Mouse (Mus musculus) cerebellum, adult 8-10 months (tissue): Measurements from ENCODE around the gene Cxcr3.
A peak's percentile ranks its signal among the peaks of the same experiment; 100 is the strongest.

Source experiments
- DNase-seq: peaks from one replicate; pipeline ENCODE4 v3.0.0; 2022

Gene Cxcr3

DNA sequence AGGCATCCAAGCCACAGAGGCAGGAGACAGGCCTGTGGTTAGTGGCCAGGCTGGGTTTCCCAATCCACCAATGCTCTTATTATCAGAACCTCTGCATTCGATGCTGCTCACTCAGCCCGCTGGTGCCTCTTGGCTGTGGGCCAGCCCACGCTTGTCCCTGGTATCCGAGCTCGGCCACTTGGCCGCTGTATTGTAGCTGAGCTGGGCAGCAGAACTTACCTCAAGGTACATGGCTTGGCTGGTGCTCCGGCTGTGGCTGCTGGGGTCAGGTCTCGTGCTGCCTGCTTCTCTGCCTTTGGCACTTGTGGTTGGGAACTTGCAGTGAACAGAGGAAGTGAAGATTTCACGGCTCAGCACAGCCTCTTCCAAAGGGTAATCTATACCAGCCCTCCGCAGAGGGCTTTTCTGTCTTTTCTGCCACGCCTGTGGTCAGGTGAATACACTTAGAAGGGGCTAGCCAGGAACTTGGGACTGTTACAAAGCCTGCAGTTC lies at the start of gene Cxcr3:
TSS of gene Cxcr3 (minus strand) at position 442 of the 492 bp plus-strand sequence.
- peak; percentile 5 for DNase-seq

DNA sequence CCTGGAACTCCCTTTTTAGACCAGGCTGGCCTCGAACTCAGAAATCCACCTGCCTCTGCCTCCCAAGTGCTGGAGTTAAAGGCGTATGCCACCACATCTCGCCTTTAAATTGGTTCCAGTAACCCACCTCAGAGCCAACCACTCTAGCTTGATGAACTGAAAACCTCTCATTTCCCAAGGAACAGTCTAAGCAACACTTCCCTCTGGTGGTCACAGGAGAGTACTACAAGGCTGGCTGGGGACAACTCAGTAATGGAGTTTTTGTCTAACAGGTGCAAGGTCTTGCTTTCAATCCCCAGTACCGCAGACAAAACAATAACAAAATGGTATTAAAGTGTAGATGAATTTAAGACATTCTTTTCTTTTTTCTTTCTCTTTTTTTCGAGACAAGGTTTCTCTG lies 38.0 kb upstream of the Cxcr3 start:
- DNase-seq: peak; percentile 25

DNA sequence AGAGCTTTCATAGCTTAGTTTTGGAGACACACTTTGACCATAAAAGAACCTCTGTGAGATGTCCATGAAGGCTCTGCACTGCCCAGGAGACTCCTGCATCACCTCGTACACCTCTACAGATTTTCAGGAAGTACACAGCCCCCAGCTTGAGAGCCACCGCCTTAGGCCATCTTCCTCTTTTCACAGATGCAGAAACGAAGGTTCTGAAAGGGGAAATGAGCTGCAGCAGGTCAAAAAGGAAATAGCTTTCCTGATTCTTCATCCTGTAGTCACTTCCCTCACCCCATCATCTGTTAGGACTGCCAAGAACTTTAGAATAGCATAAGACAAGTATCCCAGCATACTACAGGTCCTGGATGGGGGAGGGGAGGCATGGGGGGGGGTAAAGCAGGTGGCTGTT lies 36.2 kb upstream of the Cxcr3 start:
- no peak for DNase-seq

DNA sequence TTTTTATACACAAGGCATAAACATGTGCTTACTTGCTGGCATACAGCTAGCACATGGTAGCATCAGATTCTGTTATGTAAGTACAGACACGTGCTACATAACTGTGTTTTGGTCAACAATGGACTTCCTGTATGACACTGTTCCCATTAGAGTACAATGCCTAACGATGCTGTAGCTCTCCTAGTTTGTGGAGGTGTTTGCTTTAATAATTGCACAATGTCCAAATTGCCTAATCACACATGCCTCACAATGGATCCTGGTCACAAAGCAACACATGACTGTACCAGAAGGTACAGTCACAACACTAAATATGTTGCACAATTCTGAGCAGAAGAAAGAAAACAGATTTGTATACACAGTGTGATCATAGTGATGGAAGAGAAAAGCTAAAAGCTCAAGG lies 35.4 kb upstream of the Cxcr3 start:
- DNase-seq: no peak

DNA sequence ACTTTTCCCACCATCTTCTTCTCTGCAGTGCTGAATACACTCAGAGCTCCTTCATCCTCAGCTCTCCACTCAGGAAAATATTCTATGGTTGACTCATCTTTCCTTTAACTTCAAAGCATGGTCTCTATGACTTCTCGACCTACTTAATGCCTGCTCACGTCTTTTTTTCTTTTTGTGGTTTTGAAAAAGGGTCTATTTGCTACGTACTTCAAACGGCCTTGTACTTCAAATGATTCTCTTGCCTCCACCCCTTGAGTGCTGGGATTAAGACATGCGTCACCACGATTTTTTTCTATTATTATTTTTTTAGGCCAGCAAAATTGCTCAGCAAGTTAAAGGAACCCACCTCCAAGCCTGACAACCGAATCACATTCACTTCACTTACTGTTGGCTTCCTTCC lies 33.2 kb upstream of the Cxcr3 start:
- no peak for DNase-seq

DNA sequence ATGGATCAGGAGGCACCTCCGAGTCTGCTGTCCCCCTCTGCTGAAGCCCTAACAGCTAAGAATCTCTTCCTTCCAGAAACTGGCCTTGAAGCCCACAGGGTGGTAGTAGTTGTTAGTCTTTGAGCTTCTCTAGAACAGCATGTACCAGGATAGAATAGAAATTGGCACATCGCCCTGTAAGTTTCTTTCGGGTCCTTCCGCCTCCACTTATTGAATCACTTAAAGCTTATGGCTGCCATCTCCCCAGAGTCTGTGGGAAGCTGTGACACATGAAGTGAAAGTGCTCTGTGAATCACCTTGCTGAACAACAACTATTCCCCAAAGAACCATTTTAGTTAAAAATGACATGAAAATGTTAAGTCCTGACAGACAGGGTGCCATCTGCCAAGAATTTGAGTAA lies 31.0 kb upstream of the Cxcr3 start:
- DNase-seq: no peak

DNA sequence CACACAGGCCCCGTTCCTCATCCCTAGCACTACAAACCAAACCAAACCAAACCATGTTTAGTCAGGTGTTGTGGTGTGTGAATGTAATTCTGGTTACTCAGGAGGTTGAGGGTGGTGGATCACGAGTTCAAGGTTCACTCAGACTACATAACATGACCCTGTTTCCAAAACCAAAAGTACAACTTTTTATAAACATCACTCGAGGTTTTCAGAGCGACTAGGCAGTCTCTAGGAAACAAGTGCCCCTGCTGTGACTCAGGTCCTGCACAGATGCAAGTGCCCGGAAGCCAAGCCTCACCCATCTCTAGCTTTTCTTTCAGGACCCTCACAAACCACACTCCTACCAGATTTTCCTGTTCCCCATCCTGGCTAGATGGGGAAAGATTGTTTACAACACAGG lies 30.6 kb upstream of the Cxcr3 start:
- no peak for DNase-seq

DNA sequence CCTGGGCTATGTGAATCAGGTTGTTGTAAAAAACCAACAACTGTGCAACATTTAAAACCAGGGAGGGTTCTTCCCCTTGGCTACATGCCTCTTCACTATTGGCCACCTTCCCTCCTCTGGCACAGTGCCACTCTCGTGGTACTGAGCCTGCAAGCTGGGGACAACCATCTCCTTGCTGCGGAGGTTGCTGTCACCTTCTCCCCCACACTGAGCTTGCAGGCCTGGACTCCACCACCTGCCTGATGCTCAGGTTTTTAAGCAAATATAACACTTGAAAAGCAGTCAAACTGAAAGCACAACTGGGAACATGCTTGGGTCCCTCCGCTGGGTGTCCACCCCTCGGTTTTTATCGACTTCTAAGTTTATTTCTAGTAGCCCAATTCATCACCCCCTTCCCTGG lies 20.4 kb upstream of the Cxcr3 start:
- no peak for DNase-seq

DNA sequence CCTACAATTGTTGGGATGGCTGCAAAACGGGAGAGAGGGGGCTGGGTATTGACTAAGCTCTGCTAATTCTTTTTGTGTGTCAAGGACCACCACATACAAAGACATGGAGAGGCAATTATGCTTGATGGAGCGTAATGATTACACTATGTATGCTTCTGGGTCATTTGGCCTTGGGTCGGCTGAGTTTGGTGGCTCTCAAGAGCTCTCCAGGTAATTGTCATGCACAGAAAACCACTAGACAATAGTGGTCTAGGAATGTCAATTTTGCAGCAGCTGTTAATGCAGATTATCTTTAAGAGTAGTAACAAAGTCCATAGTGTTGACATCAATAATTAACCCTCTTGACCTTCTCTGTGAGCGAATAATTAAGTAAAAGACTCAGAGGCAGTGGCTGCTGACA lies 16.1 kb upstream of the Cxcr3 start:
- no peak for DNase-seq

DNA sequence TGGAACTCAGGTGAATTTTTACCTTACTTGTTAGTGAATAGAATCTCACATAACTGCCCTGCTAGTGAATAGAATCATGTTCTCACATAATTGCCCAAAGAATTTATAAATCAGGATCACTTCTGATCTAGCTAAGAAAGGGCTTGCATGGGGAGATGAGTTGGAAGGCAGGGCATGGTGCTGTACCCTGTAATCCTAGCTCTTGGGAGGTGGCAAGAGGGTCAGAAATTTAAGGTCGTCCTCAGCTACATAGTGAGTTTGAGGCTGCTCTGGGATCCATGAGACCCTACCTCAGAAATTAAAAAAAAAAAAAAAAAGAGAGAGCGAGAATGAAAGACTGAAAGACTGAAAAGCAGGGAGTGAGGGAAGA lies 7.0 kb upstream of the Cxcr3 start:
- DNase-seq: no peak

DNA sequence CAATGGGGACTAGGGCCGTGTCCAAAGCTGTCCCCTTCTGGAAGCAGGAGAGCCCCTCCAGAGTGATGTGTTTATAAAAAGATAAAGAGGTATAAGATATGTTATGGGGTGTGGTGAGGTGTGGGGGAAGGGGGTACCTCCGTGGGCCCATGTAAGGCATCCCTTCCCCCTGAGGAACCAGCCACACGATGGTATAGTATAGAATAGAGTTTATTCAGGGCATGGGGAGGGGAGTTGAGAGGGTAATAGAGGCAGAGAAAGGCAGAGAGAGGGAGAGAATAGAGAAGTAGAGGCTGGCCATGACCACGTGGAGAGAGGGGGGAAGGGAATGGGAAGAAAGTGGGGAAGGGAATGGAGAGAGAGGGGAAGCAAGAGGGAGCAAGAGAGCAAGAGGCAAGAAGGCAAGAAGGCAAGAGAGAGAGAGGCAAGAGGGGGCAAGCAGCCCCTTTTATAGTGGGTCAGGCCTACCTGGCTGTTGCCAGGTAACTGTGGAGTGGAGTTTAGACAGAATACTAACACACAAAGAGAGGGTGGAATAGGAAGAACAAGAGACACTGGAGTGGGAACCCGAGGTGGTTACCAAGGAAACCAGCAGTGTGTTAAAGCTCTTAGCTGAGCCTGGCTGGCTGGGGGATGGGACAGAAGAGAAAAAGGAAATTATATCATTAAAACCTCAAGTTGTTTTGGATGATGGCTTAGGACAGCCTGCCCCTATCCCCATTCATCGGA lies 6.4 kb upstream of the Cxcr3 start:
- DNase-seq: no peak

DNA sequence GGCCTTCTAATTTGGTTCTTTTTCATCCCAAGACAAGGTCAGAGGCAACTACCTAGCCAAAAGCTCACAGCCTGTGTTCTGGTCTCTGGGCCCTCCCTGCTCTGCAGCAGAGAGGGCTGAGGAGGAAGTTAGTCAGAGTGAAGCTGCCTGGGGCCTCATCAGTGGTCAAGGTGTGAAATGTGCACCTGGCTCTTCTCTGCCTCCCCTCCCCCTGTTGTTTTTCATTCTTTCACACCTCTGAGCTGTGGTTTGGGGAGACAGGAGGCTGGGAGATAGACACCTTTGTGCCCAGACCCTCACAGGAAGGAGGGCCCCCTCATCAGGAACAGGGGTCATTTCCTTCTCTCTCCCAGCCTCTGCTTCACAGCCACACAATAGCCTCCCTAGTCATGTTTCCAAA lies 3.1 kb upstream of the Cxcr3 start:
- no peak for DNase-seq

DNA sequence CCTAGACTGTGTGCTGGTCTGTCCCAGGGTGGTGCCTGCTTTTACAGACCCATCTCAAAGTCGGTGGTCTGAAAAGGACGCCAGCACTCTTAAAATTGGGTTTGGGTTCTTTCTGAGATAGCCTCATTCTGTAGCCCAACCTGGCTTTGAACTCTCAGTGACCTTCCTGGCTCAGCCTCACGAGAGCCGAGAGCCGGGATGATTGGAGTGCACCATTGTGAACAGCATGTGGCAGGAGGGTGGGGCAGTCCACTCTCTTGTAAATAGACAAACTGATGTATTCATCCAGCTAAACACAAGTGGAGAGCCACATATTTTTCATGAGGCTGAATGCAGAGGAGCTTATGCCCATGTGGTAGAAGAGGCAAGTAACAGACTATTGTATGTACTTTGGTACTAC lies 912 bp upstream of the Cxcr3 start:
- no peak for DNase-seq

DNA sequence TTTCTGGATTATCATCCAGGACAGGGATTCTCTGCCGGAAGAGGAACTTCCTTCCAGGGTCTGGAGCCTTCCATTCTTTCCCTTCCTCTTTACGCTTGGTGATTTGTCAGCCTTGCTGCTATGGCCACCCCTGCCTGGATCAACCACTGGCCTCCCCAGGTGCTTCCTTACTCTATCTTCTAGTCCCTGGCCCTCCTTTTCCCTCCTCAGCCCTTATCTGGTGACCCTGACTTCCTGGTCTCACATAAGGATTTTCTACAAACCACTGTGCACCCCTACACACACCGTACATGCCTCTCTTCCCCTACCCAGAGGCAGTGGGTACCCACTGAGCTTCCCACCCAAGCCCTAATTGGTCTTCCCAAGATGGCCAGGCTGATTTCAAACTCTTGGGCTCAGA lies 781 bp downstream of the Cxcr3 start:
- no peak for DNase-seq

DNA sequence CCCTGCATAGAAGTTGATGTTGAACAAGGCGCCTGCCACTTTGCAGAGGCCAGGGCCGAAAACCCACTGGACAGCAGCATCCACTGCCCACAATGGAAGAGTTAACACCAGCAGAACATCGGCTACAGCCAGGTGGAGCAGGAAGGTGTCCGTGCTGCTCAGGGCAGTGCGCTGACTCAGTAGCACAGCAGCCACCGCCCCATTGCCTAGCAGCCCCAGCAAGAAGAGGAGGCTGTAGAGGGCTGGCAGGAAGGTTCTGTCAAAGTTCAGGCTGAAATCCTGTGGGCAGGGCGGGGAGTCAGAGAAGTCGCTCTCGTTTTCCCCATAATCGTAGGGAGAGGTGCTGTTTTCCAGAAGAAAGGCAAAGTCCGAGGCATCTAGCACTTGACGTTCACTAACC lies 1.4 kb downstream of the Cxcr3 start:
- no peak for DNase-seq

DNA sequence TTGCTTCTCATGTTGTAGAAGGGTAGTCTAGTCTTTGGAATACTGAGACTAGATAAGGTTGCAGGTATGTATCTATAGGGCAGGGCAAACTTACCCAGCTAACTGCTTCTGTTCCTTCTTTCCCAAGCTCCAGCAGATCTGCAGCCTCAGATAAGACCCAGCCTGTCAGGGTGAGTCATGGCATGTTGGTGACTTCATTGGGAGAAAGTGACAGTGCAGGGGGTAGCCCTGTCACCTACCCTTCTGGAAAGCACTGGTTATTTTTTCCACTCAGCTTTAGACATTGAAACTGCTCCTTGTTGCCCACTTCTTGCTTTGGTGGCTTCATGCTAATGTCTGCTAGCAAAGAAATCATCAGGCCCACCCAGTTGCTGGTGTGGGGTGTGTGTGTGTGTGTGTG lies 4.1 kb downstream of the Cxcr3 start:
- DNase-seq: no peak

DNA sequence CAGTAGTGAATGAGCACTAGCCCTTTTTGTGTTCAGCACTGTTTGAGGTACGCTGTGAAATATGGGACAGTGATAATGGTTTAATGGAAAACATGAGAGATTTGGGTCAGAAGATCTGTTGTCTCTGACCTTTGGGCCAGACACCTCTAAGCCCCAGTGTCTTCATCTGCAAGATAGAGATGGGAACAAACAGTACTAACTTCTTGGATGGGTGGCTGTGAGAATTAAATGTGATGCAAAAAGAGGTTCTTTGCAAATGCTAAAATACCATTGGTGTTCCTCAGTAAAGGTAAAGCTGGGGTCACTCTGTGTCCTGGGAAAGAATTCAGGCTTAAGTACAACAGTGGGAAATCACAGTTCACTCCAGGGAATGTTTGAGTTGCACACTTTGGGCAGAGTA lies 13.7 kb downstream of the Cxcr3 start:
- no peak for DNase-seq

DNA sequence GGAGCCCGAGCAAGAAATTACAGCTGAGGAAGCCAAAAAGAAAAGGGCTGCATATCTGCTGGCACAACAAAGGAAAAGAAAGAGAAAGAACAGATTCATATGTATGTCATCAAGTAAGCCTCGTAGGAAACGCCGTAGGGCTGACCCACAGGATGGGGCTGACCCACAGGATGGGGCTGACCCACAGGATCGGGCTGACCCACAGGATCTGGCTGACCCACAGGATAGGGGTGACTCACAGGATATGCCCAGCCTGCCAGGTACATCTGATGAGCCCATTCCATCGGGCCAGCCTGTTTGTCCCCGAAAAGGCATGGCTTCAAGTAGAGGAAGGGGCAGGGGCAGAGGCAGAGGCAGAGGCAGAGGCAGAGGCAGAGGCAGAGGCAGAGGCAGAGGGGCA lies 29.0 kb downstream of the Cxcr3 start:
- DNase-seq: no peak

DNA sequence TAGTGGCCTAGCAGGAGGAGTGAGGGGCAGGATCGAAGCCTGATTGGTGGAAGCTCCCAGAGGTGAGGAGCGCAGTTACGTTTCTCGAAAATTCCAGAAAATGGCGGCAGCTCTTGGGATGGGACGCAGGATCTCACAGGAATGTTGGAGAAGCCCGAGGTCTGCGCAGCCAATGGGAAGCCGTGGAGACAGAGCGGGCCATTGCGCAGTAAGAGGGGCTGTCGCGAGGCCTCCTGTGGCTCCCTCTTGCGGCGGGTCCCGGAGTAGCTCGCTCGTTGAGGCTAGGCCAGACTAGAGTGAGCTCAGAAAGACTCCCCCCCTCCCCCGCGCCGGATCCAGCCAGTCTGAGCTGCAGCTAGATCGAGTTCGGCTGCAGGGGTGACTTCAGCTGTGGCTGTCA lies 35.8 kb downstream of the Cxcr3 start:
- DNase-seq: no peak

DNA sequence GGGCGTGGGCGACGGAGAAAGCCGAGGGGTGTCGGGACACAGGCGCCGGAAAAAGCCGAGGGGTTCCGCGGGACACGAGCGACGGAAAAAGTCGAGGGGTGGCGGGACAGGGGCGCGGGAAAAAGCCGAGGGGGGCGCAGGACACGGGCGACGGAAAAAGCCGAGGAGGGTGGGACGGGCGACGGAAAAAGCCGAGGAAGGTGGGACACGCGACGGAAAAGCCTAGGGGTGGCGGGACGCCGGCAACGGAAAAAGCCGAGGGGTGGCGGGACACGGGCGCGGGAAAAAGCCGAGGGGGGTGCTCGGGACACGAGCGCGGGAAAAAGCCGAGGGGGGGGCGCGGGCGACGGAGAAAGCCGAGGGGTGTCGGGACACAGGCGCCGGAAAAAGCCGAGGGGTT lies 36.5 kb downstream of the Cxcr3 start:
- no peak for DNase-seq

DNA sequence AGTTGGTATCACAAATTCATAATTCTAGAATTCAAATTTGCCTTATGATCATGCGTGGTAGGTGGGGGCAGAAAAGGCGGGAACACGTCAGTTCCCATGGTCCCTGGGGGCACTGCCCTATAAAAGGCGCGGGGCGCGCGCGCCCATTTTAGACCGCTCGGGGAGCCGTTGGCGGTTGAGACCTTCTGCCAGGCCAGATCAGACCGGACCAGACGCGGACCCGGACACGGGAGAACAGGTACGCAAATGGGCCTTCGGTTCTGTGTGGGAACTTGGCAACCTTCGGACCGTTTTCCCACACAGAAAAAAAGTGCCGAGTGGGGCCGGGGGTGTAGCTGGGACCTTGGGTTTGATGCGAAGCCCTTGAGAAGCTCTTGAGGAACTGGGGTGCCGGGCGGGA lies 38.4 kb downstream of the Cxcr3 start:
- DNase-seq: no peak
